Mouse (Mus musculus) gastrocnemius, adult 2 months (tissue): Measurements from ENCODE around the gene Ston2. TPM values are rescaled to one million over a fixed set of nuclear protein-coding genes. Genes with fewer than 3 reads are reported as not detected.
A peak's percentile ranks its signal among the peaks of the same experiment; 100 is the strongest.

Experiments used
- DNase-seq: peaks from one replicate; pipeline ENCODE4 v3.0.0; 2022
- H3K27ac ChIP-seq: fragments of 200-600 bp; 2 replicates; pipeline ENCODE4 v1.8.1; 2022; ENCODE audit warnings: mild to moderate bottlenecking
- H3K4me3 ChIP-seq: fragments of 200-600 bp; 2 replicates; pipeline ENCODE4 v1.8.1; 2022; ENCODE audit warnings: mild to moderate bottlenecking, moderate library complexity
- CTCF ChIP-seq: fragments of 200-600 bp; IDR thresholded peaks from 2 replicates; pipeline ENCODE4 v1.8.1; 2022; ENCODE audit warnings: antibody characterized with exemption, mild to moderate bottlenecking, moderate library complexity
- intact Hi-C: fragments of 180-260 bp; cut with DNase I; formaldehyde crosslinking; loops from one replicate; pipeline ENCODE4 v1.15.1; 2025
- total RNA-seq, 2 experiments: library from RNA; stranded (reverse); gene quantifications; 2 replicates each; pipeline ENCODE4 v1.2.3; 2021

Ston2 gene
- total RNA-seq, 2 experiments from 2014 or later, result 53.3 to 61.6 TPM

DNA sequence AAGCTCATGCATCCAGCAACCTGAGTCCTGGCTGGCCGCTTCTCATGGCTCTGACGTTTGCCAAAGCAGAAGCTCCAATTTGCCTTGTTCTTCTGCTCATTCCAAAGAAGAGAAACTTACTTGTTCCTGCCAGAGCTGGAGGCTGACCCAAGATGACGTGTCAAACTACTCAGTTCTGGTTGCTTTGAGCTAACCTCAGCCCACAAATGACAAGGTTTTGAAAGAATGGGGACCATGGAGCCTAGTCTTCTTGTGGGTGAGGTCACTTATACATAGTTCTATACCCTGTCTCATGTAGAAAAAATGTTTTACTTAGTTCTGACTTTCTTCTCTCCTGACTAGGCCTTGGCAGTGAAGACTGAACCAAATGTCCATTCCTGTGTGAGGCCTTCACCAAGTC, 7.7 kb downstream of the Ston2 start:
- Histone ChIP-seq H3K27ac (no peak overlapping the region), H3K4me3 (no peak overlapping the region)
- intact Hi-C loops, result no loop called here
- TF ChIP-seq CTCF, result no peak
- peak; percentile 44 for DNase-seq

DNA sequence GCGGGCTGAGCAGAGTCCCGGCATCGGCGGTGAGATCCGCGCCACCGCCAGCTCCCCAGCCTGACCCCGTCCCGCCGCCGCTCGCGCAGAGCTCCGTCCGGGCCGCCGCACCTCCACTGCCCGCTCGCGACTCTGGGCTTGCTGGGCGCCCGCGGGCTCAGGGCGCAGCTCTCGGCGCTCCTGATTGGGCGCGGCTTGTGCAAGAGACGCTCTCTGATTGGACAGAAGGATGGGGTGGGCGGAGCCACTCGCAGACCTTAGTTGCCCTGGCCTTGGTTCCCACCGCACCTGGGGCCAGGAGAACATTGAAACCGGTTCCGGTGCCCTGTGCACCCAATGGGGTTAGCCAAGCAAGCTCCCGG, 9.2 kb downstream of the Ston2 start:
- no peak for TF ChIP-seq CTCF
- Histone ChIP-seq H3K27ac (peak overlapping the region; percentile 94), H3K4me3 (peak overlapping the region; percentile 94)
- DNase-seq, result peak; percentile 94
- intact Hi-C loops, result loop anchor here (5.0 kb wide), 1 partner anchor 77 kb away; no protein-coding TSS in a partner anchor

- peak overlapping the region; percentile 94 for H3K4me3 ChIP-seq
- no peak for TF ChIP-seq CTCF
- peak; percentile 82 for DNase-seq
- intact Hi-C loops, result loop anchor here (5.0 kb wide), 1 partner anchor 76 kb away; no protein-coding TSS in a partner anchor
- H3K27ac ChIP-seq, result peak overlapping the region; percentile 94
These were observed 9.8 kb downstream of the Ston2 start for GRCm38 (mm10) chr12:91778211-91779003.

GRCm38 (mm10) chr12:91776342-91776741, 11.8 kb downstream of the Ston2 start:
- no peak for TF ChIP-seq CTCF
- intact Hi-C loops, result loop anchor here (5.0 kb wide), 1 partner anchor 74 kb away; no protein-coding TSS in a partner anchor
- DNase-seq, result no peak
- Histone ChIP-seq H3K4me3 (peak overlapping the region; percentile 94), H3K27ac (peak overlapping the region; percentile 87)

DNA sequence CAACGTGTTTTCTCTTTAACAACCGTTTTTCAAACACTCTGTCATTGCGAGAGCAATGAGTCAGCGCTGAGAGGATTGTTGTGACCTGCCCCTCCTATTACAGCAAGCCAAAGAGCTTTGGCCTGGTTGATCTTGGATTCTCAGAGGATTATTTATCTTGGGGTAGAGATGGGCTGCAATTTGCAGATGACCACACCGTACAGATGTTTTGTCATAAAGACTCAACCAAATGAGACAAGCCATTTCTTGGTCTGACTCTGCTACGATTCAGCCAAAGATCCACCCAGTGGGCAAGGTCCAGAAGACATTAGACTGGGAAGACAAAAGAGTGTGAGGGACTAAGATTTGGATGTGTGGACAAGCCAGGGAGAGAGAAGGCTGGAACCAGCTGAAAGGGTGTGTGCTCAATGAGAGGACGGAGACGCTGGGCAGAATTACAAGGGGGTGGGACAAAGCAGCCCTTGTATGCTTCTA, 13.3 kb downstream of the Ston2 start:
- H3K27ac ChIP-seq, result peak overlapping the region; percentile 87
- TF ChIP-seq CTCF, result no peak
- intact Hi-C loops, result loop anchor here (5.0 kb wide), 1 partner anchor 73 kb away; no protein-coding TSS in a partner anchor

DNA sequence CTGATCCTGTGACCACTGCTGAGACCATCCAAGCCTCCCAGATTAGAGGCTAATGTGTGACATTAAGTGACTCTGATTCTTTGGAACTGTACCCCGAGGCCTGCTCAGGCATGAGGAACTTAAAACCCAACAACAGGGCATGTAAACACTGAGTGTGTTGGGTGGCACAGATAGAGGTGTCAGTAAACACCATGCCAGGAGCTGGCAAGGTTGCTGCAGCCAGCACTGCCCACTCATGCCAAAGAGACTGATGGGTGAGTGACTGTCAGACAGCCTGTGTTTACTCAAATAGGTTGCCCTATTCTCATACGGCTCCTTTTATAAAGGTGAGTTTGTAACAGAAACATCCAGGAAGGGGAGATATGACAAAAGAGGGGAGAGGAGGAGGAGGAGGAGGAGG, 19.3 kb downstream of the Ston2 start:
- H3K27ac ChIP-seq, result peak overlapping the region; percentile 88
- TF ChIP-seq CTCF, result no peak
- intact Hi-C loops, result no loop called here
- H3K4me3 ChIP-seq, result peak overlapping the region; percentile 17; the same call in 1 of the 2 replicates
- DNase-seq, result peak; percentile 77

More for the DNA sequence above, 13.3 kb downstream of the Ston2 start:
- DNase-seq, result peak; percentile 82
- peak overlapping the region; percentile 2; the same call in 1 of the 2 replicates for H3K4me3 ChIP-seq

- Histone ChIP-seq H3K27ac (peak overlapping the region; percentile 88), H3K4me3 (no peak overlapping the region)
- no peak for TF ChIP-seq CTCF
- intact Hi-C loops, result no loop called here
- no peak for DNase-seq
These were observed 20.0 kb downstream of the Ston2 start for GRCm38 (mm10) chr12:91768176-91768575.

GRCm38 (mm10) chr12:91766338-91767107, 21.7 kb downstream of the Ston2 start:
- no peak for TF ChIP-seq CTCF
- intact Hi-C loops, result no loop called here
- H3K27ac ChIP-seq, result peak overlapping the region; percentile 88
- DNase-seq, result peak; percentile 77
- peak overlapping the region; percentile 66 for H3K4me3 ChIP-seq

- H3K4me3 ChIP-seq, result peak overlapping the region; percentile 44
- TF ChIP-seq CTCF, result no peak
- no peak for DNase-seq
- peak overlapping the region; percentile 88 for H3K27ac ChIP-seq
- intact Hi-C loops, result no loop called here
These were observed 22.7 kb downstream of the Ston2 start for GRCm38 (mm10) chr12:91765504-91765903.

- intact Hi-C loops, result no loop called here
- TF ChIP-seq CTCF, result no peak
- H3K27ac ChIP-seq, result peak overlapping the region; percentile 88; the same call in 1 of the 2 replicates
- peak overlapping the region; percentile 44; the same call in 1 of the 2 replicates for H3K4me3 ChIP-seq
- no peak for DNase-seq
These were observed 23.1 kb downstream of the Ston2 start for GRCm38 (mm10) chr12:91765054-91765453.

DNA sequence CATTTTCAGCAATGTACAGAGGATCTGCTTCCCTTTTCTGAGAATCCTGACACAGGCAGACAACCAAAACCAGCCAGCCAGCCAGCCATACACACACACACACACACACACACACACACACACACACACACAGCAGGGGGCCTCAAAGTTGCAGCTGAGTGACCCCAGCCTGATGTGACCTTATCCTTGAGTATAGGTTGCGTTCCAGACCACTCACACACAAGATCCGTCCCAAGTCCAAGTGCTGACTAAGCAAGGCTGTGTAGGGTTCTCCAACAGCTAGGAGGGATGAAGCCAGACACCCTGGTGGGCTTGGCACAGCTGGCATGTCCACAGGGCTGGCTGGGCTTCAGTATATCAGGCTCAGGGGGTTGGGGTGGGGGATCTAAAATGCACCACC, 23.7 kb downstream of the Ston2 start:
- intact Hi-C loops, result no loop called here
- DNase-seq, result no peak
- no peak for TF ChIP-seq CTCF
- peak overlapping the region; percentile 46 for H3K27ac ChIP-seq
- no peak overlapping the region for H3K4me3 ChIP-seq

DNA sequence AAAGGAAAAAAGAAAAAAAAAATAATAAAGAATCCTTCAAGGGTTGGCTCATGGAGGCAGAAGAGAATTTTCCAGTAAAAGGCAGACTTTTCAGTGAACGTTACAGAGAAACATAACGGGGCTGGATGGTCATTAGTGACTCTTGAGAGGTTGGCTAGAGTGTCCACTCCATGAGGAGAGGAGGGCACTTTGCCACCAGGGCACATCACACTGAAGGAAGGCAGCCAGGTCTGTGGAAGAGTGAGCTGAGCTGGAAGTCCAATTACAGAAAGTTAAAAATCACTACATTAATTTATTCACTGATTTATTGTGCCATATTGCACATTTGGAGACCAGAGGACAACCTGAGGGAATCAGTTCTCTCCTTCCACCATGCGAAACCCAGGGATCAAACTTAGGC, 28.4 kb downstream of the Ston2 start:
- H3K27ac ChIP-seq, result peak overlapping the region; percentile 28; the same call in 1 of the 2 replicates
- no peak for TF ChIP-seq CTCF
- intact Hi-C loops, result no loop called here
- no peak overlapping the region for H3K4me3 ChIP-seq
- DNase-seq, result no peak
